ENCODE assay signal across 14 mouse cellular contexts in the genomic region with DNA sequence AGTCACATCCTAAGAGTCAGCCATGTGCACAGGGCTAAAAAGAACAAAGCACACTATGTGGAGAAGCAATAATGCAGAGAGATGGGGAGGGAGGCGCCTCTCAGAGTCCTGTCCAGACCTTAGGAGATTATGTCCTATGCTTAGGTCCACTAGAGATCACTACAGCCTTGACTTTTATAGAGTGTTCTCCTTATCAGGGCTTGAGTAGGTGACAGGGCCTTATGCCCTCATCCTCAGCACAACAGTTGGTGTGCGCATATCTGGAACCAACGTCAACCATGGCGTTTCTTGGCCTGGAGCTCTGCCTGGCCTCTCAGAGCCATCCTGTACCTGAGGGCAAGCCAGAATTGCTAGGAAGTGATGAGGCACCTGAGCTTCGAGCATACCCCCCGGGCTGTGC.
"Had no signal": no experiment of that assay in that cellular context is flagged by ENCODE, and none has a peak within 500 bp of the region (broad histone marks: within the 10 kb centered on the region; RNA-seq: fewer than 3 reads in every experiment).

No protein-coding gene starts in this region.

- DNase-seq: gastrocnemius, adult 2 months; gastrocnemius, postnatal 10 days; gastrocnemius, postnatal 25 days; heart, adult 2 months; heart, postnatal 10 days; heart, postnatal 4 days; kidney, adult 18-20 months; kidney, adult 8-10 months; kidney, postnatal 10 days; kidney, postnatal 25 days; kidney, postnatal 4 days; liver; liver, embryonic 13.5 days; liver, postnatal 0 days had no signal
